Mouse (Mus musculus): ENCODE results near the gene Anxa2.

Gene Anxa2

DNA sequence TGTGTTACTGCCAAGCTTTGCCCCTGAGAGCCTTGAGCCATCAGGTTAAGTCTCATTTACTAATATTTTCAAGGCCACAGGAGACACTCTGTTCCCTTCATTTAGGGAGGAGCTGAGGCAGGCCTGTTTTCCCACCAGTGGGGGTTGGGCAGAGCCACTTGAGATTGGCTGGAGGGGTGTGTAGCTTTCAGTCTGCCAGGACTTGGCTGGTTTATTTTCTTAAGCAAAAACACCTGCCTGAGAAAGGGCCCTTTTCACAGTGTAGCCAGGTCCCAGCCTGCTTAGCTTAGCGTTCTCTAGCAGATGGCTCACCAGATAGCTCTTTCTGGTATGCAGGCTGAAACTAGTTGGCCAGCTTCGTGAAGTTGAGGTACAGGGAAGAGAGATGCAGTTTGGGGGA is 5.6 kb downstream of the Anxa2 start:
- DNase-seq (ENCODE audit: low spot score) = no peak

DNA sequence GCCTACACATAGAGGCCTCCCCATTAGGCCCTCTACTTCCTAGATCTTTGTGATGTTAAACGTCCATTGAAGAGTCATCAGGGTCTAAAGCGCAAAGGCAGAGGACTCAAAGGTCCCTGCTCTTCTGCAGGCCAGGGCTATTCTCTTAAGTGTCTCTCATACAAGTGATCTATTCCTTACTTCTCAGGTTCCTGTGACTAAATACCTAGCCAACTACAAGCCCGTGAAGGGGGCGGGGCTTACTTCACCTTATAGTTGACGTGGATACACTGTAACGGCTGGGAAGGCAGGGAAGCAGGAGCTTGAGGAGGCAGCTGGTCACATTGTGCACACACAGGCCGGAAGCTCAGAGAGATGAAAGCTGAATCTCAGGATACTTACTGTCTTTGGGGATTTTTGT is 6.5 kb downstream of the Anxa2 start:
- DNase-seq (ENCODE audit: low spot score) = no peak

DNA sequence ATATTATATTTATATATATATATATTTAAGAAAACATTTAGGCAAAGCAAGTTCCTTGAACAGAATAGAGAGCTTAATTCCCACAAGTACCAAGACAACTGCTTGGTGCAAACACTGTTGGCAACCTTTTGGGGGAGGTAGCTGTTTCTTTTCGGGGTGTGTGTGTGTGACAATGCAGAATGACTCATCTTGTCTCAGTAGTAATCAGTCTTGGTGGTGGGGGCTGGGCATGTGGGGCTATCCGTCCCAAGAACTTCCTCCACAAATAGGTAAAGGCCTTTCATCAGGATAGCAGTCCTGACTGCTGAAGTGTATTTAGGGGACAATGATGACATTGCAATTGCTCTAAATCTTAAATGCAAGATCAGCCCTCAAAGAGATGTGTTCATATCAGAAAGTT is 9.6 kb downstream of the Anxa2 start:
- no peak for DNase-seq (ENCODE audit: low spot score)

DNA sequence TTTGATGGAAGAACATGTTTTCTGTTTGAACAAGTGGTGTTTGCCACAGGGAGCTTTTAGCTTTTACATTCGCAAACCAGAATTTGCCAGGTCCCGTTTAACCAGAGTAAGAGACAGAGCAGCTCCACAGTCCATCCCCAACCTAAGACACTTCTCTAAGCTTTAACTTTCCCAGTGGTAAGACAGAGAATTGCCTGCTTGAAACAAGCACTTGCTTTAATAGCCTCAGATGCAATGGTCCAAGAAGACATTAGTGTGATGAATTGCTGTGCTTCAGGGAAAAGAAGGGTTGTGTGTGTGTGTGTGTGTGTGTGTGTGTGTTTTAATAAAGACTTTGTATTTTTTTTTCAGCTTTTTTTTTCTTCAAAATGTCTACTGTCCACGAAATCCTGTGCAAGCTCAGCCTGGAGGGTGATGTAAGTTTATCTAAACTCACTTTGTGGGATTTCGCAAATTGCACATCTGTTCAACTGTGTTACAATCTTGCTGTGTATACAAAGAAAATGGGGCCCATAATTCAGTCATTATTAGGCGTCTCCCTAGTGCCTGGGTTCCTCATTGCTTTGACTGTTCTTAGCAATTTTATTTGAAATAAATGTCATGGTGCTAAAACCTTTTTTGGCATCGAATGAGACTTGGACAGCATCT is 10.8 kb downstream of the Anxa2 start:
- no peak for DNase-seq (ENCODE audit: low spot score)

DNA sequence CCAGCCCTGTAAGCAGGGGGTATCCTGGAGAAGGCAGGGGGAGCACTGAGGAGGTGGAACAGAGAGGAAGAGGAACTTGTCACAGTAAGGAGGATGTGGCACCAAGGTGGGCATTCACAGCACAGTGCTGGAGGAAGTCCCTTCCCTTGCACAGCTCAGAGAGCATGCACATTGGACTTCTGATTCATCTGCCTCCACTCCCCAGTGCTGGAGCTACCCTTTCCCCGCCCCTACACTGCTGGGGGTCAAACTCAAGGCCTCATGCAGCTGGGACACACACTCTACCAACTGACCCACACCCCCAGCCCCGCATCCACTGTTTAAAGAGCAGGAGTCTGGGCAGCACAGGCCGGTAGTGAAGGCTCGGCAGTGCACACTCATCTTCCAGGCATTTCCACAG is 12.7 kb downstream of the Anxa2 start:
- no peak for DNase-seq (ENCODE audit: low spot score)

DNA sequence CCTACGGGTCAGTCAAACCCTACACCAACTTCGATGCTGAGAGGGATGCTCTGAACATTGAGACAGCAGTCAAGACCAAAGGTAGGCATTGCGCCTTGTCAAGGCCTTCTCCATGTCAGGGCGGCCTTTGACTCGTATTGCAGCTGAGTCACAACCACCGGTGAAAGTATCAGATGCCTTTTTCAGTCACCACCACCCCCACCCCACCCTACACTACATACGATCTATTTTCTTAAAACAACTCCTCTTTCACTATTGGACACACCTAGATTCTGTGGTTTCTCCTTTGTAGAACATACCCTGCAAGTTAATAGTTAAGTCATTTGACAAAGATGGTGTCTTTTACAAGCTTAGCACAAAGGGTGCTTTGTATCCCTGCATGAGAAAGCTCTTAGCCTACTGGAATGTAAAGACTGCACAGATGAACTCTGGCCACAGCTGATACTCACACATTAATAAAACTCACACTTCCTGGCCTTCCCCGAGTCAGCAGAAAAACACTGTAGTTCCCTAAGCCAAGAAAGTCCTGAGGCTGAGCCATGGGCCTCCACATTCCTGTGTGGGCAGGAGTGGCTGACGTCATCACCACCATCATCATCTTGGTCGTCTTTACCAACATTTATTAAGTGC is 14.0 kb downstream of the Anxa2 start:
- no peak for DNase-seq (ENCODE audit: low spot score)

DNA sequence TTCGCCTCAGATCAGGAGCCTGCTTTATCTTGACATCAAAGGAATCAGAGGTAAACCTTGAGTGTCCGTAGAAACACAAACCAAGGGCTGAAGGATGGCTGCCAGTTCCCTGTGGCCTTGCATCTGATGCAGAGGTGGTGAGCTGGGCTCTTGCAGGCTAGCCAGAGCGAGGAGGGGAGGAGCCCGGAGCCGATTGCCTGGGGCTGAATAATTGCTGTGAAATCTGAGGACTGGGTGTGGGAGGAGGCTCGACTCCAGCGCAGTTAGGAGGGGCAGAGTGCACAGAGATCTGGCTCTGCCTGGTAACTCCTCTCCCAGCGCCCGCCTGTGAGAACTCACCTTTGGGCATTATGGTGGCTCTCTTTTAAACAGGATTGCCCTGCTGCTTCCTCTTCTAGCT is 15.6 kb downstream of the Anxa2 start:
- DNase-seq (ENCODE audit: low spot score) = no peak

DNA sequence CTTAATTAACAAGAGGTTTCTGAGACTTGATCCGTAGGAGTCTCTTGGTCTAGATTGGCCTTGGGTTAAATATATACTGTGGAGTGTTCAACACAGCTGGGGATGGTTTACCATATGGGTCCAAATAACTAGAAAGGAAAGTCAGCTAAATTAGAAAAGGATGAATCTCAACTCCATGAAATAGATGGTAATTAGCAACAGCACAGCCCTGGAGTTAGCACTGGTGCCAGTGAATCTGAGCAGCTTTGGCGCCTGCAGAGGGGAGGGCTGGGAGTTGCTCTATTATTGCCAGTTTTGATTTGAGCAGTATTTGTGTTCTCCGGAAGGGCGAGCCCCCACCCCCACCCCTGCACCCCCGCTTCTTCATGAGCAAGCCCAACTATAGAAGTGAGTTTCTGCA is 16.9 kb downstream of the Anxa2 start:
- no peak for DNase-seq (ENCODE audit: low spot score)

DNA sequence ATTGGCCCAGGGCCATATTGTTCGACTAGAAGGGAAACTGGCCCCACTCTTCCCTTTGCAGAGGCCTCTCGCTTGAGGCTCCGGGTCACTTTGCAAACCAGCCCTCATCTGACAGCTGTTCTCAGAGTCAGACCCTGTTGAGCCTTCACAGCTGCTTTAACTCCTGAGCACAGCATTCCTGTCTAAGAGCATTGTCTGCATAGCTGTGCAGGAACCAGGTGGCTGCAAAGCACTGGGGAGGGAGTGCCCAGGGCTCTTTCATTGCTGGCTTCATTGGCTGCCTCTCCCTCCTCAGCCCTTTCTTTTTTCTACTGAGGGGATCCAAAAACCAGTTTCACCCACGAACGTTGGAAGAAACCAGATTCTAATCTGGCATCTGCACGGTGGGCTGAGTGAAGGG is 17.5 kb downstream of the Anxa2 start:
- no peak for DNase-seq (ENCODE audit: low spot score)

DNA sequence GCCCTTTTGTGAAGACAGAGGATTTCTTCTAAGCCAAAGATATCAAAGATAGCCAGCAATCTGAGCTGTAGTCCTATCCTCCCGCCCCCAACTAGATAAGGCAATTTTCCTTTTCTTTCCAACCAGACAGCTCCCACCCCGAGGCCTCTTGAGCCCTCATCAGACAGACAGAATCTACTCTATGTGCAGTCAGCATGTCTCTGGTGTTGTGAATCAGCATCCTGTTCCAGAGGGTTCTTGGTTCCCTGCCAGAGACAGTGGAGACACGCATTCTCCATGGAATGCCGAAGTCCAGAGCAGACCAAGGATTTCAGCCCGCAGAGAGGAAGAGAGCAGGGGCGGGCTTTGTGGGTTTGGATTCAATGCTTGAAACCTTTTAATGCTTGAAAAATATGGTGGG is 19.3 kb downstream of the Anxa2 start:
- no peak for DNase-seq (ENCODE audit: low spot score)

DNA sequence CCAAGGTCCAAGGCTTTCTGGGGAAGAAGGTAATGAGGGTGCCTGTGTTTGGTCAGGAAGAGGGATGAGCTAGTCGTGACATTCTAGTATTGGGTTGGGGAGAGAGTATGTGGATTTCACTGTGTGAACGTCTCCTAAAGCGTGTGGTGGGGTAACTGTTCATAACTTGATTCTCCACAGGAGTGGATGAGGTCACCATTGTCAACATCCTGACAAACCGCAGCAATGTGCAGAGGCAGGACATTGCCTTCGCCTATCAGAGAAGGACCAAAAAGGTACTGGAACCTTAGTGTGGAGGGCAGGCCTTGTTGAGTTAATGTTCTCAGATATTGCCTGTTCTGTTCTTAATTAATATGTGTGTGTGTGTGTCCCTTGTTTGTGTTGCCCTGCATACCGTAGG is 22.5 kb downstream of the Anxa2 start:
- no peak for DNase-seq (ENCODE audit: low spot score)

DNA sequence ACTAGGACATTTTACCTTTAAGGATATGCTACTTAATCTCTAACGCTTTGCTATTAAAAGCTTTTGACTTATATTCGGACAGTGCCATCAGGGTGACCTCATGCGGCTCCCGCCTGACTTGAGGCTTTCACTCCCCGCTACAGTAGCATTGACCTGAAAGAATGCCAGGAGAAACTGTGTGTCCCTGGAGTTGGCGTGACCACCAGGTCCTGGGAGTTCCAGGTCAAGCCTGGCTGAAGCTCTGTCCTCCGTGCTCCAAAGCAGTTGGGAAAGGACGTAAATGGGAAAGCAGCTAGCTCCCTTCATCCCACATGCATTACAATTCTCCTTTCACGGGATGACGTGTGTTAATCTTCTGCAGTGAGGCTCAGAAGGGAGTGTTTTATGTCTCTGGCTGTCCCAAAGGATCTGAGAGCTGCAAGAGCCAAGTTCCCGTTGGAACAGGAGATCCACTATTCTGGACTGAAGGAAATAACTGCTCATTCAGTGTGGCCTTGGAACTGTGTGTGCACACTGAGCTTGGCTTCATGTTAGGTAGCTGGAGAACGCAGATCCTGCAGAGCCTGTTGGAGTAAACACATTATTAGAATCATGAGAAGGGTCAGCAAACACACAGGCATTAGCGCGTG is 23.9 kb downstream of the Anxa2 start:
- DNase-seq (ENCODE audit: low spot score) = no peak

DNA sequence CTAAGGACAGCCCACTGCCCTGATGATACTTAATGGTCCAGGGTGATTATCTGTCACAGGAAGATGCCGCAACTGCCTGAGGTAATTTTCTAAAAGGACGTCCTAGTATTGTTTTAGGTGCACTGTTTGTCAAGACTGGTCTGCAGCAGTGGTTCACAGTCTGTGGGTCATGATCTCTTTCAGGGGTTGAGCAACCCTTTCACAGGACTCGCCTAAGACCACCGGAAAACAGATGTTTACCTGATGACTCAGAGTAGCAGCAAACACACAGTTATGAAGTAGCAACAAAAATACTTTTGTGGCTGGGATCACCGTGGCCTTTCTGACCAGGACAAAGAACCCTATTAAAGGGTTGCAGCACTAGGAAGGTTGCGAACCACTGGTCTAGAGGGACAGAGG is 24.4 kb downstream of the Anxa2 start:
- DNase-seq (ENCODE audit: low spot score) = no peak

DNA sequence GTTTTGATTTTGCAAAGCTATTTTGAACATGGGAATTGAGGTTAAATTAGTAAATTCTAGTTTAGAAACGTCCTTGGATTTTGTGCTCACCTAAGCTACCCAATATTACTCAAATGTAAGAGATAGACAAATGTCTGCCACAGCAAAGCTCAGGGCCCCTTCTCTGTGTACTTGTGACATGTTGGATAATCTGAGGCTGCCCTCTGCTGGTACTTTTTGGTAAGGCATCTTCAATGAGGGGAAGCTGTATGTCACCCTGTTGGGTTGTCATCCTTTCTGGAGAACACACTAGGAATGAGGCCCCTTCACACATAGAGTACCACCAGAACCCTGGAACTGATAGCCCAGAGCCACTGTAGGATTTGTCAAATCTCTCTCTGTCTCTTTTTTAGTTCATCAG is 26.9 kb downstream of the Anxa2 start:
- no peak for DNase-seq (ENCODE audit: low spot score)

DNA sequence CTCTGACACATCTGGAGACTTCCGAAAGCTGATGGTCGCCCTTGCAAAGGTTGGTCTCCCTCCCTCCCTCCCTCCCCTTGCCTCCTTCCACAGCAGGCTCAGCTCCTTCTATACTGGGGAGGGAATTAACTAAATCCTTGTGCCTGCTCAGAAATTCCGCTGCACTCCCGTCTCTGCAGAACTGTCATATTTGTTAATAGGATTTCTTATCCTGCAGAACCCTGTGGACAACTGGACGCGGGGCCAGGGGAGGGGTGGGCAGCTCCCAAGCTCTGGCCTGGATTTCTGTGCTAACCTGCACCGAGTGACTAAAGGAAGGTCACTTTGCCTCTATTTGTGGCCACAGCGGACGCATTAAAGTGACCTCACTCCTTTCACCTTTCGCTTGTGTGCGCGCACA is 30.4 kb downstream of the Anxa2 start:
- no peak for DNase-seq (ENCODE audit: low spot score)

DNA sequence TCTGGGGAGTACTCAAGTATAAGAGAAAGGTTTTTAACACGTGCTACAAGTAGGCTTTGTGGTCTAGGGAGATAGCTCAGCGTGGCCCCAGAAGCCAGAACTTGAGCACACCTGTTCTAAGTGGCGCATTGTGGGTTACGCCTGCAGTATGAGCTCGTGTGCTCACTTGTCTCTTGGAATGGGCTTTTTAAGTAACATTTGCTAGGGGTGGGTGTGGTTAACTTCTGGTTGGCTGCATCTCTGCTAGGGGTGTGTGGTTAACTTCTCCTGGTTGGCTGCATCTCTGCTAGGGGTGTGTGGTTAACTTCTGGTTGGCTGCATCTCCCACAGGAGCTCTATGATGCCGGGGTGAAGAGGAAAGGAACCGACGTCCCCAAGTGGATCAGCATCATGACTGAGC is 32.7 kb downstream of the Anxa2 start:
- DNase-seq (ENCODE audit: low spot score) = no peak

DNA sequence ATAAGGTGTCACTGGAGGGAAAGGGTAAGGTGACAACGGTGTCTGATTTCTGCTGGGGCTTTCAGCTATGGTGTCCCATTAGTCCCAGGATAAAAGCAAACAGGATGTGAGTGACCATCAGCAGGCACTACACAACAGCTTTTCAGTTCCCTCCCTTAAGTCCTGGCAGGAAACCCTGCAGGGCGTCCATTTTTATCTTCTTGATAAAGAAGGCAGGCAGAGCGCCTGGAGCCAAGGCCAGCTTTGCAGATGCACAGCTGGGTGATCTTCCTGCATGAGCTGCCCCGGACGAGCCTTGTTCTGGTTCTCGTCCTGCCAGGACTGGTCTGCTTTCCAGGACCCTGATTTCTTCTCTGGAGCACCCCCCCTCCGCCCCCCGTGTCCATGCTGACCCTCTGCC is 35.1 kb downstream of the Anxa2 start:
- DNase-seq (ENCODE audit: low spot score) = no peak

DNA sequence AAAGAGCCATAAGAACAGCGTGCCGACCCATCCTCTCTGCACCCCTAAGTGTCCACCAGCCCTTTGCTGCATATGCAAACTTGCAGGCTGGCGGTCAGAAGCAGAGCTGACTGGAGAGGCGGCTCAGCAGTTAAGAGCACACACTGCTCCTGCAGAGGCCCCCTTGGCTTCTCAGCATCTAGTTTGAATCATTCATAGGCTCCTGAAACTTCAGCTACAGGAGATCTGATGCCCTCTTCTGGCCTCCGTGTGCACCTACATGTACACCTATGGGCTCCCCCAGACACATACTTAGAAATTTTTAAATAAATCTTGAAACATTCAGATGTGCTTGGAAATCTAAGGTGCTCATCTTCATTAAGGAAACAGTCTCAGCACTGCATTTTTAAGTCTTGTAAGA is 35.6 kb downstream of the Anxa2 start:
- DNase-seq (ENCODE audit: low spot score) = no peak

DNA sequence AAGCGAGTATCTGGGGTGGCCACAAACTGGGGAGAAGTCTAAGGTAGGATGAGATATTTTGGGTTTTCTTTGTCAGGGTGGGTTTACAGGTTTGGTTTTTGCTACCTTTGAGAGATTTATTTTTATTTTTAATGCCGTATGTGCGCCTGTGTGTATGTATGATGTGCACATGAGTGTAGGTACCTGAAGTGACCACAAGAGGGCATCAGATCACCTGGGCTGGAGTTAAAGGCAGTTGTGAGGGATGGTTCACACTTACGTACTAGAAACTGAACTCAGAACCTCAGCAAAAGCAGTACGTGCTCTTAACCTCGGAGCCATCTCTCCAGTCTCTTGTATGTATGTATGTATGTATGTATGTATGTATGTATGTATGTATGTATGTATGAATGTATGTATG is 39.4 kb downstream of the Anxa2 start:
- DNase-seq (ENCODE audit: low spot score) = no peak

DNA sequence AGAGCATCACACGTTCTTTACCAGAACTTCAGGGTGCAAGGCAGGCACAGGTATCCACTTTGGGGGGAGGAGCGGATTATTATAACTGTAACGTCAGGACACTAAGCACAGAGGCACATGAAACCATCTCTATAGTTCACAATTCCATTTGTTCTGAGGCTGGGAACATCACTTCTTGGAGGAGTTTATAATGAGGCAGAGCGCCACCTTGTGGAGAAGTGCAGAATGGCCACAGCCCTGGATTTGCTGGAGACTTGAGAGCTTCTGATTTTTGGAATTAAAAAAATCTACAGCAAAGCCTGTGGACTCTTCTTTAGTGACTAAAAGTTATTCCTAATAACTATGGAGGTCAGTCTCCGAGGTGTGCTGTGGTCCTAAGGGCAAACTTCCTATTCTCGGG is 49.1 kb downstream of the Anxa2 start:
- peak; percentile 30 for DNase-seq (ENCODE audit: low spot score)

DNA sequence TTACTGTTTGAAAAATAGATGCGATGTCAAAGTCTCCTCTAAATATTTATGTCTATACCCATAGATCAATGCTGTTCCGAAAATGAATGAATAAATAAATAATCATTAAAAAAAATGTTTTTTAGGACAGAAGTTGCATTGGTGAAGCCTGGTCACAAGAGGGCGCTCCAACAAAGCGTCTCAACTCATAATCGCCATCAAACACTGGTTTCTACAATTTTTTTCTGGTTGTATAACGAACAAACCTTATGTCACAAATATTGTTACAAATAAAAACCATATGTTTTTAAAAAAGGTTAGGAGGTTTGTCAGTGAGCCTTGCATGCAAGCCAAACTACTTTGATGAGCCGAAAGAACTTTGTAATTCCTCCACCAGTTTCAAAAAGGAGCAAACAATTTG is 52.2 kb downstream of the Anxa2 start:
- DNase-seq (ENCODE audit: low spot score) = no peak

DNA sequence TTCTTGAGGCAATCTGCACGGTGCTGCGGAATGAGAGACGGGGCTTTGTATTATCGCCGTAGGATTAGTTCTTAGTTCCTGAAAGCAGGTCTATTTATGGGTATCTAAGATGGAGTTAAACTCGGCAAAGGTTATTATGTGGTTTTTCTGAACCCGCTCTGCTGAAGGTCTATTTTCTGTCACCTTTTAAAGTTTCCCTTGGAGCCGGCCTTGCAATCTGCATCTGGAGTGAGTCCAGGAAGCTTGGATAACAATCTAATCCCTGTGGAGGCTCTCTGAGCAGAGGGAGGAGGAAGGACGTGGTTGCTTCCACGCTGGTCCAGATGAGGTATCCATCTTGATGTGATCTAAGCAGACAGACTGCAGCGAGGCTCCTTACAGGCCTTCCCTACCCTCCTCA is 53.8 kb downstream of the Anxa2 start:
- no peak for DNase-seq (ENCODE audit: low spot score)

DNA sequence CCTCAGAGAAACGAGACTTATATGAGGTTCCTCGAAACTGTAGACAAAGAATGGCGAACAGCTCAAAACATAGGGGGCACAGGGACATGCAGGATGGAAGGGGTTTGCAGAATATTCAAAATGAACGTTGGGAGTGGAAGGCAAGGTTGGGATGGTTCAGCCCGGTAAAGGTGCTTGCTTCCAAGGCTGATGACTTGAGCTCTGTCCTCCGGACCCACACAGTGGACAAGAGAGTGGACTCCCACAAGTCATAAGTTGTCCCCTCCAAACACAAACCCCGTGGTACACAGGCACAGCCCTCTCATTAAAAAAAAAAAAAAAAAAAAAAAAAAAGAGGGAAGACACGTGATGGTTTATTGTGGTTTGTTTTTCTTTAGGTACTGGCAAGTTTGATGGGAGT is 54.6 kb downstream of the Anxa2 start:
- no peak for DNase-seq (ENCODE audit: low spot score)
